Mouse (Mus musculus) forebrain, postnatal 0 days (tissue): ENCODE measurements around the gene Ninj1. TPM values are rescaled to one million over a fixed set of nuclear protein-coding genes. Genes with fewer than 3 reads are reported as not detected.

Source experiments
- ATAC-seq: fragments of 200-750 bp; cut with Nextera tagmentation; 2 replicates; pipeline ENCODE4 v1.8.0; 2017; ENCODE audit warnings: mild to moderate bottlenecking, moderate library complexity
- DNase-seq: peaks from one replicate; pipeline ENCODE4 v3.0.0-alpha.2; 2015
- H3K27ac ChIP-seq: fragments of 300-500 bp; sonication (generic); 2 replicates; pipeline ENCODE4 v1.5.1; 2014; ENCODE audit warnings: low read depth, mild to moderate bottlenecking, antibody characterized with exemption, low read length, moderate library complexity, mixed read lengths
- H3K27me3 ChIP-seq: fragments of 300-500 bp; sonication (generic); 2 replicates; pipeline ENCODE4 v1.6.1; 2014; ENCODE audit warnings: mild to moderate bottlenecking, low read length, mixed read lengths; ENCODE audit not compliant: insufficient read depth
- H3K36me3 ChIP-seq: fragments of 300-500 bp; sonication (generic); 2 replicates; pipeline ENCODE4 v1.6.1; 2014; ENCODE audit warnings: mild to moderate bottlenecking, moderate library complexity; ENCODE audit not compliant: insufficient read depth
- H3K4me1 ChIP-seq: fragments of 300-500 bp; sonication (generic); 2 replicates; pipeline ENCODE4 v1.6.1; 2014; ENCODE audit warnings: antibody characterized with exemption; ENCODE audit not compliant: insufficient read depth
- H3K4me2 ChIP-seq: fragments of 300-500 bp; sonication (generic); 2 replicates; pipeline ENCODE4 v1.6.1; 2014; ENCODE audit warnings: low read depth, mild to moderate bottlenecking, moderate library complexity
- H3K4me3 ChIP-seq: fragments of 300-500 bp; sonication (generic); 2 replicates; pipeline ENCODE4 v1.5.1; 2014; ENCODE audit warnings: low read depth, low read length, mixed read lengths
- H3K9ac ChIP-seq: fragments of 300-500 bp; sonication (generic); 2 replicates; pipeline ENCODE4 v1.6.1; 2014; ENCODE audit warnings: mild to moderate bottlenecking
- H3K9me3 ChIP-seq: fragments of 300-500 bp; sonication (generic); 2 replicates; pipeline ENCODE4 v1.6.1; 2016; ENCODE audit warnings: low read length
- CTCF ChIP-seq: sonication (generic); IDR thresholded peaks from 2 replicates; pipeline ENCODE4 v1.5.1; 2016; ENCODE audit warnings: antibody characterized with exemption, control low read depth, low read depth
- WGBS: fragments of 180-500 bp; shearing (Covaris S2); extraction: QIAGEN DNeasy Blood & Tissue Kit; methylation state at CpG from one replicate; pipeline ENCODE4 v1.1.7; 2014; 5-methylcytosine and 5-hydroxymethylcytosine counted together
- polyA plus RNA-seq: library from polyadenylated mRNA; unstranded; fragments of >200 nt; fragmentation: Nextera tagmentation; extraction: Ambion mirVana; gene quantifications from 2 replicates; pipeline ENCODE4 v1.2.1, GENCODE M21; 2015
- total RNA-seq: library from RNA; depleted of rRNA; stranded (reverse); fragments of >200 nt; gene quantifications from 2 replicates; pipeline ENCODE4 v1.2.3, GENCODE M21; 2014

Gene Ninj1
- total and polyA plus RNA-seq, 2 experiments from 2014 or later: 16.5 to 37.0 TPM

DNA sequence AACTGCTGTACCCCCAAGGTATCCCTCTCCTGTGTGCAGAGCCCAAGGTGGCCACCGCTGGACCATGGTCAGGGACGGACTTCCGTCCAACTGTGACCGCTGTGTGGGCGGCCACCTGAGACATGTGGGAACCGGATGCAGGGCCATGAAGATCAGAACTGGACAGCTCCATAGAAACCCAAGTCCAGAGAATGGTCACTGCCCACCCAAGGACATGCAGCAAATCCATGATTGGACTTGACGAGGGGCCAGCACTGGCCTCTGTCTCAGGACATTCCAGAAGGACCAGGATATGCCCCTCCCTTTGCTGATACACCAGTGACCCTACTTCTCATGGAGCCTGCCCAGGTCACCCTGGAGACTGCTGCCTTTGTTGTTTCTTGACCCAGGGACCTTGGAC, 8.4 kb downstream of the Ninj1 start:
- Histone ChIP-seq H3K4me2 (no peak overlapping the region), H3K9ac (no peak overlapping the region), H3K4me1 (no peaks in the 10 kb centered on the region), H3K9me3 (no peaks in the 10 kb centered on the region), H3K27me3 (no peaks in the 10 kb centered on the region), H3K4me3 (no peak overlapping the region), H3K36me3 (0 out of 2 replicates have a peak, but pooled peaks cover 6% of the 10 kb centered on the region), H3K27ac (no peak overlapping the region)
- ATAC-seq (no peak), DNase-seq (no peak)
- WGBS: 93% methylated on average over 7 of the region's 7 CpGs
- TF ChIP-seq CTCF: no peak

DNA sequence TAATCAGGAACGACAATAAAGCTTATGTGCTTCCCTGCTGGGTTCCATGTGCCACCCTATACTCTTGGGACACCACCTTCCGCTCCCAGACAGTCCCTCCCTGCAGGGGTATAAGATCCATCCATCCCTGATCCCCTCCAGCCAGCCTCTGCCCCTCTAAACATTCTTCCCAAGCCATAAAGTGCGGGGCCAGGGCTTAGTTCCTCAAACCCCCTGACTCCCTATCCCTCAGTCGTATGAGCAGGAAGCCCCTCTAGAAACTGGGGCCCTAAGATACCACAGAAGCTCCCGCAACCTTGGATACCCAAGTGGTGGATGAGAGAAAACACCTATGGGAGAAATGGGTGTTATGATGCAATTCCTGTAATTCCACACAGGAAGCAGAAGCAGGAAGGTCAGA, 8.9 kb downstream of the Ninj1 start:
- 0 out of 2 replicates have a peak, but pooled peaks cover 6% of the 10 kb centered on the region for H3K36me3 ChIP-seq
- H3K4me3 ChIP-seq: no peak overlapping the region
- H3K9me3 ChIP-seq: no peaks in the 10 kb centered on the region
- WGBS: 83% methylated on average over 5 of the region's 5 CpGs
- TF ChIP-seq CTCF: no peak
- no peaks in the 10 kb centered on the region for H3K27me3 ChIP-seq
- H3K4me1 ChIP-seq: no peaks in the 10 kb centered on the region
- DNase-seq (no peak), ATAC-seq (no peak)
- H3K4me2 ChIP-seq: no peak overlapping the region
- no peak overlapping the region for H3K27ac ChIP-seq
- no peak overlapping the region for H3K9ac ChIP-seq

DNA sequence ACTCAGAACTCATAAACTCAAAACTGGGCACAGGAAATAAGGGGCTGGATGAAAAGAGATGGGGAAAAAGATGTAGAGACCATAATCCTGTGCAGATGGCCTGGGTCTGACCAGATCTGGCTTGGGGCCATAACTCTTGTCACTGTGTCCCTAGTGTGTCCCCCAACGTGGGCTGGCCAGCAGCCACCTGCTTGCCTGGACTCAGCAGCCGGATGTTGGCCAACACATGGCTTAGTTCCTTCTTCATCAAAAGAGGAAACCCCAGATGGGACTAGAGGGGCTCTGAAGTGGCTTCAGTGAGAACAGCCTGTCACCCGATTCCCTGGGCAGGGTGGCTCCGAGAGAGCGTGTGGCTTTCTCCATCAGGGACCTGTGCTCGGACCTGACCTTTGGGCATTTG, 9.5 kb downstream of the Ninj1 start:
- no peak for TF ChIP-seq CTCF
- no peak for ATAC-seq
- H3K4me1 ChIP-seq: no peaks in the 10 kb centered on the region
- 57% methylated on average over 6 of the region's 6 CpGs for WGBS
- no peak for DNase-seq
- 0 out of 2 replicates have a peak, but pooled peaks cover 6% of the 10 kb centered on the region for H3K36me3 ChIP-seq
- H3K4me2 ChIP-seq: no peak overlapping the region
- no peak overlapping the region for H3K27ac ChIP-seq
- H3K9me3 ChIP-seq: no peaks in the 10 kb centered on the region
- no peaks in the 10 kb centered on the region for H3K27me3 ChIP-seq
- no peak overlapping the region for H3K4me3 ChIP-seq
- no peak overlapping the region for H3K9ac ChIP-seq

DNA sequence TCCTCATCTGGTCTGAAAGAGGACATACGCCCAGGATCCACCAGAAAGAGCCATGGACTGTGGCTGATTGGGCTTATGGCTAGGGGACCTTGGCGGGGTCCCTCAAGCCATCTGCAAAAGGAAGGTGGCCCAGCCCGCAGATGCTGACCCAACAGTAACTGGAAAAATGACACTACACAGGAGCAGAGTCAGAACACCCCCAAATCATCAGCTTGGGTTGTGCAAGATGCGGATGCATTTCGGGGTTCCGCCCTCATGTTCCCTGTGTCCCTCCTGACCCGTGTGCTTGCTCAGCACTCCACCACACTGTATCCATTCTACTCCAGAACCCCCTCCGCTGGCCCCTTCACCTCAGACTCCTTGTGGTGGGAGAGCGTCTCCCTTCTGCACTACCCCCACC, 11.4 kb downstream of the Ninj1 start:
- 93% methylated on average over 9 of the region's 9 CpGs for WGBS
- no peaks in the 10 kb centered on the region for H3K9me3 ChIP-seq
- H3K4me3 ChIP-seq: no peak overlapping the region
- no peak for TF ChIP-seq CTCF
- no peak overlapping the region for H3K4me2 ChIP-seq
- ATAC-seq (no peak), DNase-seq (no peak)
- no peaks in the 10 kb centered on the region for H3K4me1 ChIP-seq
- no peaks in the 10 kb centered on the region for H3K27me3 ChIP-seq
- no peak overlapping the region for H3K27ac ChIP-seq
- 0 out of 2 replicates have a peak, but pooled peaks cover 6% of the 10 kb centered on the region for H3K36me3 ChIP-seq
- H3K9ac ChIP-seq: no peak overlapping the region

DNA sequence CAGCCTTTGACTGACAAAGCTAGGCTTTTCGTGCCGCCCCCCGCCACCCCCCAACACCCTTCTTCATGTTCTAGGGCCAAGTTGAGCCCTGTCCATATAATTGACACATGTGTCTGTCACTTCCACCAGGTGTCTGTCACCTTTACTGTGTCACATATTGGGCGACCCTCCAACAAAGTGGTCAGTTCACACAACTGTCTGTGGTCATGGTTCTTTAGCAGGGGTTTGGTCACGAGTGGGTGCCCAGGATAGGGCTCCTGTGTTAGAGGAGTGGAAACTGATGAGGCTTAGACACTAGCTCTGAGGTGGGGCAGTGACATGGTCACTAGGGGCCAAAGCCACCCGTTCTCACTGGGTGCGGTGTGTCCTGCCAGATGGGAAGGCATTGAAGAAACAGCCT, 12.6 kb downstream of the Ninj1 start:
- Histone ChIP-seq H3K4me2 (no peak overlapping the region), H3K27me3 (no peaks in the 10 kb centered on the region), H3K4me3 (no peak overlapping the region), H3K4me1 (no peaks in the 10 kb centered on the region), H3K9ac (no peak overlapping the region), H3K36me3 (0 out of 2 replicates have a peak, but pooled peaks cover 6% of the 10 kb centered on the region), H3K9me3 (no peaks in the 10 kb centered on the region), H3K27ac (no peak overlapping the region)
- ATAC-seq (no peak), DNase-seq (no peak)
- TF ChIP-seq CTCF: no peak
- WGBS: 93% methylated on average over 7 of the region's 7 CpGs

DNA sequence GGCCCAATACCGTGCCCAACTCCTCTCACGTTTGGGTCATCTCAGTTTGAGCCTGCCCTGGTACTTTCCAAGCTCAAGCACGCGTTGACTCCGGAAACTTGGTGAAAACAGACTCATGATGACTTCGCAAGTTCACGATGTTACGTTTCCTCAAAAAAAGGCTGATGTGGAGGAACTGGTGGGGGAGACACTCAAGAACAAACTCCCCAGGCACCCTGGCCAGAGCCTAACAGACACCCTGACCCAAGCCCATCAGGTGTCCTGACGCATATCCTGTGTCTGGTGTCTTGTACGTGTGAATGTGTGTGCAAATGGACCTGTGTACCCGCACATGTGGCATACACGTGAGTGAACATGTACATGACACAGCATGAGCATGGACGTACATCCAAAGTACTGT, 13.4 kb downstream of the Ninj1 start:
- Histone ChIP-seq H3K4me3 (no peak overlapping the region), H3K9me3 (no peaks in the 10 kb centered on the region), H3K27me3 (no peaks in the 10 kb centered on the region), H3K4me2 (no peak overlapping the region), H3K36me3 (0 out of 2 replicates have a peak, but pooled peaks cover 5% of the 10 kb centered on the region), H3K27ac (no peak overlapping the region), H3K9ac (no peak overlapping the region), H3K4me1 (no peaks in the 10 kb centered on the region)
- TF ChIP-seq CTCF: no peak
- 90% methylated on average over 13 of the region's 13 CpGs for WGBS
- DNase-seq (no peak), ATAC-seq (no peak)

DNA sequence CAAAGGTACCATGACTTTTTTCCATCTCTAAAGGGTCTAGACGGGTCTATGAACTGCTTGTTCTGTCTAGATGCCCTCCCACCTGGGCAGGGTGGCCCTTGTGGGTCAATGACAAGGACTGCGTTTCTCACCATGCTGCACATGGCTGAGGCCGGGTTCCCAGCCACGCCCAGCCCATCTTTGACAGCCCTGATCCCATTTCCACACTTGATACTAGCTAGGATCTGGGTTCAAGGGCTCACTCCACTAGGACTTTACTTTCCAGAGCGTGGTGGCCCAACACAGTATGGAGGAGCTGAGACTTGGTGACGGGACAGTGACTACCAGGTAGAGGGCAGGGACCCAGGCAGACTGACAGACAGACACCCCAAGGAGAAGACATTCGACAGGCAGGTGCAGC, 15.3 kb downstream of the Ninj1 start:
- Histone ChIP-seq H3K27ac (no peak overlapping the region), H3K4me2 (no peak overlapping the region), H3K4me3 (no peak overlapping the region), H3K9ac (no peak overlapping the region), H3K36me3 (no peaks in the 10 kb centered on the region), H3K27me3 (no peaks in the 10 kb centered on the region), H3K9me3 (no peaks in the 10 kb centered on the region), H3K4me1 (no peaks in the 10 kb centered on the region)
- TF ChIP-seq CTCF: no peak
- DNase-seq: no peak
- WGBS: 93% methylated on average over 7 of the region's 7 CpGs
- ATAC-seq: no peak
